Mouse (Mus musculus): ENCODE results near the gene Pithd1.
"Not testable (repeated sequence)": the region's sequence is repeated elsewhere in the genome, so short reads cannot be mapped to it uniquely, and the experiment has no call there.

Pithd1 gene

DNA sequence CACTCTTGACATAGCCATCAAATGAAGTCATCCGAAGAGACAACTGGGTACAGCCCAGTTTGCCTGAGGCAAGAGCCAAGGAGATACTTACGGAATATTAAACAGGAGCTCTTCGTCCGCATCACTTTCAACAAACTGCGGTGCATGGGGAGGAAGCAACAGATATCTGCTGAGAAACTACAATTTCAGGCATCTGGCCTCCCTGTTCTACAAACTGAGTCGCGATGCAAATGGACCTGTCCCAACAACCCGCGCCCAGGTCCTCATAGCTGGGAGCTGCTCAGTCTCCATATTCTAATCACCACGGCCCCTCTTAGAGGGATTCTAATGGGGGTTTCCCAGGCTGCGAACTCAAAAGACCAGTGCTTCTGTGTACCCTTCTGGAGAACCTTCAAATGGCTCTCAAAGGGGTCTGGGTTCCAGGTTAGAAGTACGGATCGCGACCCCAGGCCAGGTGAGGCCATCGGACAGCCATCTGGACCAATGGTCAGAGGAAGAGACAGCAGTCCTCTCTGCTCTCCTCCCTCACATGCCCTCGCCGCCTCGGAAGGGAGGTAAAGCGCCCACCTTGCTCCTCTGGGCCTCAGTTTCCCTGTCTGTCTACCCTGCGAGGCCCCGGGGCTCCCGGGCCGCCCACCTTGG is 642 bp downstream of the Pithd1 start:
- no peak for DNase-seq

GRCm38 (mm10) chr4:135985769-135986168 is 1.3 kb downstream of the Pithd1 start:
- DNase-seq, result no peak

- no peak for DNase-seq
Measured at GRCm38 (mm10) chr4:135985193-135985592, 1.9 kb downstream of the Pithd1 start.

GRCm38 (mm10) chr4:135984556-135984955 is 2.5 kb downstream of the Pithd1 start:
- no peak for DNase-seq

- peak; percentile 69 for DNase-seq
Measured at GRCm38 (mm10) chr4:135981524-135982063, 5.5 kb downstream of the Pithd1 start.

DNA sequence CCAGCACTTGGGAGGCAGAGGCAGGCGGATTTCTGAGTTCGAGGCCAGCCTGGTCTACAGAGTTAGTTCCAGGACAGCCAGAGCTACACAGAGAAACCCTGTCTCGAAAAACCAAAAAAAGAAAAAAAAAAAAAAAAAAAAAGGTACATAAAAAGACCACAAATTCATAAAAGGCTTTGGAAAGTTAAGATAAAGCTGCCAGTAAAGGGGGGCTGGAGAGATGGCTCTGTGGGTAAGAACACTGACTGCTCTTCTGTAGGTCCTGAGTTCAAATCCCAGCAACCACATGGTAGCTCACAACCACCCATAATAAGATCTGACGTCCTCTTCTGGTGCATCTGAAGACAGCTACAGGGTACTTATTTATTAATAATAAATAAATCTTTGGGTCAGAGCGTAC is 6.8 kb downstream of the Pithd1 start:
- DNase-seq, result not testable (repeated sequence)

GRCm38 (mm10) chr4:135976146-135976545 is 10.9 kb downstream of the Pithd1 start:
- DNase-seq, result no peak

- DNase-seq, result no peak
Measured at GRCm38 (mm10) chr4:135972911-135973811, 13.9 kb downstream of the Pithd1 start.

DNA sequence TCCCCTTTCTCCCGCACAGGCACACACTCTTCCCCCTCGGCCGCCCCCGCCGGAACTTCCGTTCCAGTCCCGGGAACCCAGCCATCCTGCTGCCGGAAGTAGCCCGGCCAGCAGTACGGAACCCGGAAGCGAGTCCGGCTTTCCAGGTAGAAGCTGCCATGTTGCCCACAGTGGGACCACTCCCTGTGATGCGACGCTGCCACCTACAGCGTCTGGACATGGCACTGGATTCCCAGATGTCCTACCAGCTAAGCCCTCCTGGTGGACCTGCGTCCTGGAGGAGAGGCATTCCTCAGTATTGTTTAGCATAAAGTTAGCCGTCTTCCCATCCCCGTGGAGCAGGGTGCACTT is 14.5 kb downstream of the Pithd1 start, which contains the start of gene Lypla2:
Lypla2 (minus strand) TSS at position 71 of the 351 bp plus-strand sequence.
- DNase-seq, result peak; percentile 91

DNA sequence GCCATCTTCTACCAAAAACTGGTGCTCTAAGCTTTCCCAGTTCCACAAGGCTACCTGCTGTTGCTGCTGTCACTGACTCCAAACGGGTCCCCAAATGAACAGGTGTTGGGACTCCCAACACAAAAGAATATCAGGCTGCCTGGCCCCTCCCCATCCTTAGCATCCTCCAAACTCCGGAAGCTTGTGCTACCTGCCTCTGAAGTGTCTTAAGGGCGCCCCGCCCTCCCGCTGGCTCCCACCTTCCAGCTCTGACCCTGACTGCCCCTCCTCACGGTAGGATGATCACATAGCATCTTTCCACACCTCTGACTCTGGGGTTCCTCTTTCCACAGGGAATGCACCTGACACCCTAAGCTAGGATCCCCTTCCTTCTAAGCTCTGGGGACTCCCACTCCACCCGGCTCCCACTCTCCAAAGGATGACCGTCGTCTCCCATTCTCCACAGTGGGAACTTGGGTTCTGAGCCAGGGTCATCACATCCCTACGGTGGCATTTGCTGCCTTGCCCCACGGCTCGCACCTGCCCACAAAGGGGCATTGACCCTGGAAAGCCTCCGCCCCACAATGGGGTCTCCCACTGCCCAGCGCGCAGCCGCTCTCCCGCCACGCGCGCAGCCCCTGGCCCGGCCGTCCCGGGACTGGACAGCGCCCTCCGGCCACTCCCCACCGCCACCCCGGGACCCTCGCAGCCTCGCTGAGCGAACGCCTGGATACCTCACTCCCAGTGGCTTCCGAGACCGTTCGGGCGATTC is 15.1 kb downstream of the Pithd1 start:
- no peak for DNase-seq

- no peak for DNase-seq
Measured at GRCm38 (mm10) chr4:135970585-135970984, 16.5 kb downstream of the Pithd1 start.

GRCm38 (mm10) chr4:135969070-135969750 is 17.9 kb downstream of the Pithd1 start:
- DNase-seq, result no peak

DNA sequence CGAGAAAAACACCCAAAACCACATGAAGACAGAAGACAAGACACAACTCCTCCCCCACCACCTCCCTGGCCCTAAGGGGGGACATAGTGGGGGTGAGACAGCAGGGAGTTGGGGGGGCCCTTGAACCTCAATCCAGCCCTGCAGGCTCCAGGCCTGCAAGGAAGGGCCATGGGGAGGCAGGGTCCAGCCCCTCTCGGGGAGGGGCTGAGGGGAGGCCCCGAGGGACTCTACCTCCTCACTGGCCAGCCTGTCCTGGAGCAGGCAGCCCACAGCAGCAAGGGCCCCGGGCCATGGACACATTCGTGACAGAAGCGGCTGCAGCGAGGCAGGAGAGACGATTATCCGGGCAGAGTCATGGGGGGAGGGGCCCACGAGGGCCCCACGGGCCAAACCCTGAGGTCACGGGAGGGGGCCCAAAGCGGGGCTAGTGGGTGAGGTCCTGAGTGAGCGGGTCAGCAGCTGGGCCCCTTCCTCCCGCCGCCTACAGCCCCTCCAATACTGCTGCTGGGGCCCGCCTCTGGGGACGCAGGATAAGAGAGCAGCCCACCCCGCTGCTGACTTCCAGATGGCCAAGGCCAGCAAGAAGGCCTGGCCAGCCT is 18.7 kb downstream of the Pithd1 start:
- DNase-seq, result no peak

GRCm38 (mm10) chr4:135967086-135967760 is 19.8 kb downstream of the Pithd1 start:
- DNase-seq, result no peak

DNA sequence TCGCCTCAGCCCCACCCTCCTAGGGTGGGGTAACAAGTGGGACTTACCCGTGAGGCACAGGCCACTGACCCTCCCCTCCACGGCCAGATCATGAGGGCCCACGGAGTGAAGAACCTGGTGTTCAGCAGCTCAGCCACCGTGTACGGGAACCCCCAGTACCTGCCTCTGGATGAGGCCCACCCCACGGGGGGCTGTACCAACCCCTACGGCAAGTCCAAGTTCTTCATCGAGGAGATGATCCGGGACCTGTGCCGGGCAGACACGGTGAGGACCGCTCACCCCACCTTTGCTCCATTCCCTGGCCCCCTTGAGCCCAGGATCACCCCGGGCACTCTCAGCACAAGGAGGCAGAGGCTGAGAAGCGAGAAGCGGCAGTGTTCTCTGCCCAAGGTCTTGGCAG is 20.8 kb downstream of the Pithd1 start:
- no peak for DNase-seq

DNA sequence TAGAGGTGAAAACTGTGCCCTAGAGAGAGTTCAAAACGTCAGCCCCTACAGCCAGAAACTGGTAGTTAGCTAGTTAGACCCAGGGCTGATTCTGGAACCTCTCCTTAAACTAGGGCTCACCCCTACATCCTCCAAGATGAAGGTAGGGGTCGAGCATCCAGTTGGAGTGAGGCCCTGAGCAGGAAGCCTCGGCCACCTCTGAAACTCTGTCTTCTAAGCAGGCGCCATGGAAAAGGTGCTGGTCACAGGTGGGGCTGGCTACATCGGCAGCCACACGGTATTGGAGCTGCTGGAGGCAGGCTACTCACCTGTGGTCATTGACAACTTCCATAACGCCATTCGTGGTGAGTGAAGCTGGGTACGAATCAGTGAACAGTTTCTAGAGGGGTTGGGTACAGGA is 22.0 kb downstream of the Pithd1 start:
- DNase-seq, result no peak

- DNase-seq, result peak; percentile 61
Measured at GRCm38 (mm10) chr4:135964426-135964825, 22.6 kb downstream of the Pithd1 start.

DNA sequence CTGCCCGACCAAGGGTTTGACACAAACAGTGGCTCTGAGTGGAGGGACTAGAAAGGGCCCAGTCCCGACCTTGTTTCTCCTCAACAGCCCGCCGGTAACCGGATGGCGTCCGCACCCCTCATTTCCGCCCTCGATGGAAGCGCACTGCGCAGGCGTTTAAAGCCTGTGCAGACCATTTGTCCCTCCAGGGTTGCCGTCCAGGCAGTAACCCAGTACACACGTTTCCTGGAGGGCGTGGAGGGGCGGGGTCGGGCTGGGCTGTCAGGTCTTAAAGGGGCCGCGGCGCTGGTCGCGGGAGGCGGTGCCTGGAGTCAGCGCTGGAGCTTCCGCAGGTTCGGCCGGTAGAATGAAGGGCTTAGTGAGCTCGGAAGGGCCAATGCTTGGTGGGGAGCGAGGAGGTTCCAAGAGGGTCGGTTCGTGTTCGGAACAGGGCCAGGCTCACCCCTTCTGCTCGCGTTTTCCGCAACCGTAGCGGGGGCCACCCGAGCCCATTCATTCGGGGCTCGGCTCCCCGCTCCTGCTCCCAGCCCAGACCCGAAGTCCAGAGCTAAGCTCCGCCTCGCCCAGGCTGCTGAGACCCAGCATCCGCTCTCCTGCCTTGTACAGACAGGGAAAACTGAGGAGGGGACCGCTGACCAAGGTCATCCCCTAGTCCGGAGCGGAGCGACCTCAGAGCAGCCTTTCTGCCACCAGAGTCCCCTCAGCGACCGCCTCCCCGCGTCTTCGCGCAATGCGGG is 23.4 kb downstream of the Pithd1 start, which contains the start of gene Gale:
Gale (plus strand) TSS at position 271 of the 737 bp plus-strand sequence.
- DNase-seq, result peak; percentile 95

GRCm38 (mm10) chr4:135962946-135963345 is 24.1 kb downstream of the Pithd1 start:
- no peak for DNase-seq

- DNase-seq, result no peak
Measured at GRCm38 (mm10) chr4:135962198-135962597, 24.9 kb downstream of the Pithd1 start.

DNA sequence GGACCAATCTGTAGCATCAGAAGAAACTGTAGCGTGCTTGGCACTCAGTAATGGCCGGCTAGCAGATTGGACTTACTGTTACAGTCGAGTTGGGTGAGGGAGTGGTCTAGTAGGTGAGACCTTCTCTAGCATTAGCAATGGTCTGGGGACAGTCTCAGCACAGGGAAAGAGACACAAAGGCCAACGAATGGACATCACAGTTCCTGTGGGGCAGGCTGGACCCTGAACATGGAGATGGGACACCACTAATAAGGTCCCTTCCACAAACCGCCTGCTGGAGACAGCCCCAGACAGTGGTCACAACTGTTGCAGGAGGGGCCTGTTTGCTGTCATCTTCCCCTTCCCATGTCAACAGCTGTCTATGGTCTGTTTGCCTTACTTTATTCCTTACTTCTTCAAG is 25.4 kb downstream of the Pithd1 start:
- DNase-seq, result no peak
